Mouse (Mus musculus) mesoderm, embryonic 11.5 days (tissue): Measurements from ENCODE around the gene Dnajc5g.
A peak's percentile ranks its signal among the peaks of the same experiment; 100 is the strongest.

Experiments used
- DNase-seq: peaks from one replicate; pipeline ENCODE4 v3.0.0-alpha.2; 2012; ENCODE audit warnings: low read depth, low spot score

The Dnajc5g gene

DNA sequence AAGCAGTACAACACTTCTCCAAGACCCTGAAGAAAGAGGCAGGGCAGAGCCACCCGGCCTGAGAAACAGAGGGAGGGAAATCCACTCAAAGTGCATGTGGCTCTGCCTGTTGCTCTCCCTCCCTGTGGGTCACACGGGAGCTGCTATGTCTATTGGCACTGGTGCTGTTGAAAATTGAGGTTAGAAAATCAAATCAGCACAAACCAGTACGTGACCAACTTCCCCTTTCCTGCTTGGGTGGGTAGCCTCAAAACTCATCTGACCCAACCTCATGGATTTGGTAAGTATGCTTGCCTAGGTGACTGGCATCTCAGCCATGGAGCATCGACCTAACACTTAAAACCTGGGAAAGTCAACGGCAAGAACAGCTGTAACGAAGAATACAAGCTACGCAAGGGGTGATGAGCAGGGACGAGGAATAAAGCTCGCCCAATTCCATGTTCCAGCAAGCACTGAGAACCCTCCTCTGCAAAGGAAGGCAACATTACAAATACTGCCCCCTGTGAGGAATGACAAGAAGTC lies at the start of gene Dnajc5g:
TSS of gene Dnajc5g (plus strand) at position 472 of the 522 bp plus-strand sequence.
- no peak for DNase-seq

GRCm38 (mm10) chr5:31069810-31070209 lies 36.3 kb upstream of the Dnajc5g start:
- DNase-seq: no peak

DNA sequence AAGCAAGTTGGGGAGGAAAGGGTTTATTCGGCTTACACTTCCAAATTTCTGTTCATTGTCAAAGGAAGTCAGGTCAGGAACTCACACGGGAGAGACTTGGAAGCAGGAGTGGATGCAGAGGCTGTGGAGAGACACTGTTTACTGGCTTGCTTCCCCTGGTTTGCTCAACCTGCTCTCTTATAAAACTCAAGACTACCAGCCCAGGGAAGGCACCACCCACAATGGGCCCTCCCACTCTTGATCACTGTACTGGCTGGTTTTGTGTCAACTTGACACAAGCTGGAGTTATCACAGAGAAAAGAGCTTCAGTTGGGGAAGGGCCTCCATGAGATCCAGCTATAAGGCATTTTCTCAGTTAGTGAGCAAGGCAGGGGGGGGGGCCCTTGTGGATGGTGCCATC lies 35.0 kb upstream of the Dnajc5g start:
- DNase-seq: no peak

DNA sequence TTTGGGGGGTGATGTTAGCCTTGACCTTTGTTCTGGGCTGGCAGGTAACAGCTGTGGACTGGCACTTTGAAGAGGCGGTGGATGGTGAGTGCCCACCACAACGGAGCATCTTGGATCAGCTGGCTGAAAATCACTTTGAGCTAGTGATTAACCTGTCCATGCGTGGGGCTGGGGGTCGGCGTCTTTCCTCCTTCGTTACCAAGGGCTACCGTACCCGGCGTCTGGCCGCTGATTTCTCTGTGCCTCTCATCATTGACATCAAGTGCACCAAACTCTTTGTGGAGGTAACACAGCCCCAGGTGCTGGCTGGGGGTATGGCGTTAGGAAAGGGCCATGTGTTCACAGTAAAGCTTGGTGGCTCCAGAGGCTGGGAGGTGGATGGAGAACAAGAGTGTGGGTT lies 34.3 kb upstream of the Dnajc5g start:
- no peak for DNase-seq

- no peak for DNase-seq
These were observed 32.9 kb upstream of the Dnajc5g start for GRCm38 (mm10) chr5:31073176-31073575.

- no peak for DNase-seq
These were observed 29.7 kb upstream of the Dnajc5g start for GRCm38 (mm10) chr5:31076346-31076745.

GRCm38 (mm10) chr5:31080059-31080794 lies 25.9 kb upstream of the Dnajc5g start:
- no peak for DNase-seq

- no peak for DNase-seq
These were observed 25.3 kb upstream of the Dnajc5g start for GRCm38 (mm10) chr5:31080795-31081164.

GRCm38 (mm10) chr5:31081386-31081785 lies 24.7 kb upstream of the Dnajc5g start:
- peak; percentile 60 for DNase-seq

DNA sequence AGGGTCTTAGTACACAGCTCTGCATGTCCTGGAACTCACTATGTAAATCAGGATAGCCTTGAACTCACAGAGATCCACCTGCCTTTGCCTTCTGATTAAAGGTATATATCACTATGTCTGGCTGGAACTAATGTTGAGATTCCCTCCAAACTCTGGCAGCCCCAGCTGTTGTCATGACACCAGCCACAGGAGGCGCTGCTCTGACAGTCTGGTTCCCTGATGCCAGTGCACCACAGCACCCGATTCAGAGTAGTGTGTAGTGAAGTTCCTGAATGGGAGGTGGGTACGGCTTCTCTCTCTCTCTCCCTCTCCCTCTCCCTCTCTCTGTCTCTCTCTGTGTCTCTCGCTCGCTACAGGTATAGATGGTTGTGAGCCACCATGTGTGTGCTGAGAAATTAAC lies 23.7 kb upstream of the Dnajc5g start:
- peak; percentile 55 for DNase-seq

GRCm38 (mm10) chr5:31082935-31083625 lies 23.0 kb upstream of the Dnajc5g start:
- no peak for DNase-seq

- DNase-seq: peak; percentile 41
These were observed 22.1 kb upstream of the Dnajc5g start for GRCm38 (mm10) chr5:31083949-31084348.

DNA sequence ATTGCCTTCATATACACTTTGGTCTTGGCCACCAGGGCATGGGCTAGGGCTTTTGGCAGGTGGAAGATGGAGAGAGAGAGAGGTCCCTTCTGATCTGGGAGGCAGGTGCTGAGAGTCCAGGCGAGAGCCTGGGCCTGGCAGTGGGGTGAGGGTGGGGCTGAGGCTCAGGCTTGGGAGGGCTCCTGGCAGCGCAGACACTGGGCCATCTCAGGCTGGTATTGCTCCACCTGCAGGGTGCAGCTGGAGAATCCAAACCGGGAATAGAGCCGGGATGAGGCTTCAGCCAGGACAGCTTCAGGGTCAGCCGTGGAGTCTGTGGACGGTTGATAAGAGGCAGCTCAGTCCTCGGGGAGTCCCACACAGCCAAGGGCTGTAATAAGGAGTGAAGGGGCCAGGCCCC lies 19.5 kb upstream of the Dnajc5g start:
- no peak for DNase-seq

- DNase-seq: no peak
These were observed 19.0 kb upstream of the Dnajc5g start for GRCm38 (mm10) chr5:31087131-31087530.

GRCm38 (mm10) chr5:31092231-31092975 lies 13.7 kb upstream of the Dnajc5g start:
- no peak for DNase-seq

DNA sequence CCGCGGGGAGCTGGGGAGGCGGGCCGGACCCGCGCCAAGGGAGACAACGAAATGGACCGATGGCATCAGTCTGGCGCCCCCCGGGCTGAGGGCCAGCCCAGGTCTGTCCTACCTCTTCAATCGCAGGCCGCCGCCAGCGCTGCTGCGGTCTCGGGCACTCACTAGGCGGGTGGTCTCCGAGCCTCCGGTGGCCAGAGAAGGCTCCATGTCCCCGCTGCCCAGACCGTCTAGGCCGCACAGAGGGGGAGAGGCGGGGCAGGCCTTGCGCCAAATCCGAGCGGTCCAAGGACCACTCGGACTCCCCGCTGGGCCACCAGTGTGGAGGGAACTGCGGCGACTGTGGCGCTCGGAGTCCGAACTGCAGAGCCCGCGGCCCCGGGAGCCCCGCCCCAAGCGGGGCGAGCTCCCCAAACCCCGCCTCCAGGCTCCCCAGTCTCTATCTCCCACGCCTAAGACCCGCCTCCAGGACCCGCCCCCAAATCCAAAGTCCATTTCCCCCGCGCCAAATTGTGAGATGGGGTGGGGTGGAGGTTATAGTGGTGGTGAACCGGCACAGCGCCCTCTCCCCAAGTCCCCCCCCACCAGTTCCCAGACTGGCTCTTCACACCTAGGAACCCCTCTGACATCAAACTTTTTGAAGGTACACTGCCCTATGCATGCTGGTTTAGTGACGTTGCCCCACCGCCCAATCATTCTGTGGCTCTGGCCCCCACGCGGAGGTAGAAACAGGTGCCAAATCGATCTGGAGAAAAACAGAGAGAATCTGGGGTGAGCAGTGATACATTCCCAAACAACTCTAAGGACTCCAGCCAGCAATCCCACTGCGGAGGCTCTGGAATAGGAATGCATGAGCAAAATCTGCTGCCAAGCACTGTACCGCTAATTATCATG lies 12.7 kb upstream of the Dnajc5g start:
- DNase-seq: no peak

DNA sequence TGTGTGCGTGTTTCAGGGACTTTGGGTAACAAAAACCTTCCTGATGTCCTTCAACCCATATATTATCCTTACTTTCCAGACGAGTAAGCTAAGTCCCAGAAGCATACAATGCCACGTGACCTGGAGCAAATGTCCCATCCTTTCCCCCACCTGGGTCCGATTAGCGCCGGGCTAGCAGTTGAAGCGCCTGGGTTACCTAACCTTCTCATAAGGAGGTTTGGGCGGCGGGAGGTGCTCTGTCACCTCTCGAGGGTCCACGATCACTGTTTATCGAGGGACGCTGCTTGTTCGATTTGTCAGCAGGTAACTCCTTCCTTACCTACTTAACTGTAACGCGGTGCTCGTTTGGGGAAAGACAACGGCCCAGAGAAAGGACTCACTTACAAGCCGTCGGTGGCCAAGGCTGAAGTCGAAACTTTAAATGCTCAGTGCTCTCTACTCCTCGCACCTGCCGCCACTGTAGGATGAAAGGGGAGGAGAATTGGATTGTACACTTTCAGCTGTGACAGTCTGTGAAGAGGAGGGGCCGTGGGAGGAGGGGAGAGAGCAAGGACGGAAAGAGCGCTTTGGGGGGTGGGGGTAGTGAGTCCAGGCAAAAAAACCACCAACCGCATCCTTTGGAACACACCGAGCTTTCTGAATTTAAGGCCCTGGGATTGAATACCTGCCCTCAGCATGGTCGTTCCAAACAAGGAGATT lies 11.8 kb upstream of the Dnajc5g start:
- DNase-seq: no peak

DNA sequence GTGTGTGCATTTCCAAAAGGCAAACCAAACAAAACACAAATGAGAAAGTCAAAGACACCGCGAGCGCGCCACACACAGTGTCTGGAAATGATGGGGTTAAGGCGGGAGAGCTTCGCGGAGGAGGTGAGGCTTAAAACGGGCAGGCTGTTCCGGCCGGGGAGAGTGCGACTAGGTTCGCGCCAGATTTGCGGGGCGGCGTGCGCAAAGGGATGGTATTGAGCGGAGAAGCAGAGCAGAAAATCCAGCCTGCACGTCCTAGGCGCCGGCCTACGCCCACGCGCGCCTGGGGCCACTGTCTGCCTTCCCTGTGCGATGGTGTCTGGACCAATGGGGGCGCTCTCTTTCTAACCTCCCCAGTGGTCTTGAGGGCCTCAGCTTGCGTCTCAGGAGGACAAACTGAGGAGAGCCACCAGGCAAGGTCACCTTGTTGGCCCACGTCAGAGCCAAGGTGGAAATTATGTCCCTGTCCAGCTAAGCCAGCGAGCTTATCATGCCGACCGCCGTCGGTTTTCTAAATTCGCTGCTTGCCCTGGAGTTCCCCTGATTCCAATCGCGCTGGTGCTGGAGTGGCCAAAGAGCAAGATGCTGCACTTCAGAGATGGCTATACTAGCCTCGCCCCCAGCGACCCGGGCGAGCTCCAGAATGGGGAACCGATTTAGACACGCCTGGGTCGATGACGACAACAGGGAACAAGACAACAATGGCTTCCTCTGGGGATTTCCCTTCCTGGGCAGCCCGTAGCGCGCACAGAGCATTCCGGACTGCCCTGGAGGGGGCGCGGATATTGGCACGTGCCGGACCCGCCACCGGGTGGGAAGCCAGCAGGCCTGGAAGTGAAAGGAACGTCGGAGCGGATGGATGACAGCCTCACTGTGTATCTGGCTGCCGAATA lies 11.0 kb upstream of the Dnajc5g start:
- peak; percentile 54 for DNase-seq

- no peak for DNase-seq
These were observed 10.2 kb upstream of the Dnajc5g start for GRCm38 (mm10) chr5:31095711-31096480.
